Mouse (Mus musculus): Measurements from ENCODE around the gene Zfp113. TPM values are rescaled to one million over a fixed set of nuclear protein-coding genes. Genes with fewer than 3 reads are reported as not detected.

Zfp113 gene
- polyA plus RNA-seq (2014; fragmentation: Nextera tagmentation; extraction: Ambion mirVana) = 13.4 and 26.1 TPM in 2 replicates

DNA sequence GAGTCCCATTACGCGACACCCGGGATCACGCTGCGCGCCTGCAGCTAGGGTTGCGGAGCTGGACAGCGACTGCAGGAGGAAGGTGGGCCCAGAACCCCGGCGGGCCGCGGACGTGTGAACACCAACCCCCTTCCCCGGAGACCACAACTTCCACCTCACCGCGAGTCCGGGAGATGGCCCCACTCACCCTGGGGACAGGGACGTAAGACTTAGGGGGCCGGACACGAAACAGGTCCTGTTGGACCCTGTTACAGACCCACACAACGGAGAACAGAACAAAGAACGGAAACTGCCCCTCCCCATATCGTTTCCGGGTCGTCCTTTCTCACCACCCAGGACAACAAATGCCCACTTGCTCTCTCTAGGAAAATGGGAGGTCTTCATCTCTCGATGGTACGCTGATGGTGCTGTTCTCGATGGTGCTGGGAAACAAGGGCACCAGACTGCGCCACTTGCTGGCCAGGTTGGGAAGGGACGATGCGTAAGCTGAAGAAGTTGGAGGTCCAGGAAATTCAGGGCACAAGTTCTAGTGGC, at the start of gene Zfp113:
Zfp113 (minus strand) TSS at position 302 of the 534 bp plus-strand sequence.
- H3K9me3 ChIP-seq (ENCODE audit: control insufficient read depth, low read length) = no peaks in the 10 kb centered on the region
- peak within 1 kb of the TSS; percentile 81 for H3K9ac ChIP-seq (ENCODE audit: low read depth, low read length)
- no peaks in the 10 kb centered on the region for H3K4me1 ChIP-seq (ENCODE audit: control insufficient read depth, insufficient read depth, low read length)
- H3K27me3 ChIP-seq (ENCODE audit: control insufficient read depth, insufficient read depth, low read length) = no peaks in the 10 kb centered on the region
- H3K36me3 ChIP-seq (ENCODE audit: control insufficient read depth, insufficient read depth, low read length) = peaks cover 21% of the 10 kb centered on the region
- ATAC-seq (ENCODE audit: low FRiP score, low TSS enrichment) = peak; percentile 96
- H3K4me3 ChIP-seq (ENCODE audit: low read length) = peak within 1 kb of the TSS; percentile 63
- WGBS = under 1% methylated on average over 31 of the region's 31 CpGs
- peak within 1 kb of the TSS; percentile 83 for H3K27ac ChIP-seq (ENCODE audit: low read depth, low read length)
- H3K4me2 ChIP-seq (replicated peaks; ENCODE audit: low read depth, low read length) = peak within 1 kb of the TSS; percentile 70

DNA sequence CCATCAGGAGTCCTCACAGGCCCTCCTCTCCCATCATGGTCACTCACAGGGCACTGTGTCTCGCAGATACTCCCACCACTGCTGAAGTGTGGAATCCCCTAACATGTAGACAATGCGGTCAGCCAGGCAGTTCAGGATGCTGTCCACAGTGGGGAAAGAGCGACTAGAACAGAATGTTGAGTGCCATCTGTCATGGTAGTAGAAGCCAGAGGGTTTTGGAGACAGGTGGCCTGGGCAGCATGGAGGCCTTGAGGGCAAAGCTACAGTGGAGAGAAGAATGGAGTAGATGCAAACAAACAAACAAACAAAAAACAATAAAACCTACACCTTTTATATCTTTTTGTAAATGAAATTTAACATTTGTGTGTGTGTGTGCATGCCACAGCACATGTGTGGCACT, 46.5 kb upstream of the Zfp113 start:
- Histone ChIP-seq H3K4me3 (ENCODE audit: low read length) (no peak overlapping the region), H3K9me3 (ENCODE audit: control insufficient read depth, low read length) (peaks cover 6% of the 10 kb centered on the region; the same call in 1 of the 2 replicates), H3K36me3 (ENCODE audit: control insufficient read depth, insufficient read depth, low read length) (no peaks in the 10 kb centered on the region), H3K4me2 (replicated peaks; ENCODE audit: low read depth, low read length) (no peak overlapping the region), H3K9ac (ENCODE audit: low read depth, low read length) (no peak overlapping the region), H3K27me3 (ENCODE audit: control insufficient read depth, insufficient read depth, low read length) (no peaks in the 10 kb centered on the region), H3K27ac (ENCODE audit: low read depth, low read length) (no peak overlapping the region), H3K4me1 (ENCODE audit: control insufficient read depth, insufficient read depth, low read length) (no peaks in the 10 kb centered on the region)
- WGBS = 83% methylated on average over 3 of the region's 3 CpGs
- no peak for ATAC-seq (ENCODE audit: low FRiP score, low TSS enrichment)

DNA sequence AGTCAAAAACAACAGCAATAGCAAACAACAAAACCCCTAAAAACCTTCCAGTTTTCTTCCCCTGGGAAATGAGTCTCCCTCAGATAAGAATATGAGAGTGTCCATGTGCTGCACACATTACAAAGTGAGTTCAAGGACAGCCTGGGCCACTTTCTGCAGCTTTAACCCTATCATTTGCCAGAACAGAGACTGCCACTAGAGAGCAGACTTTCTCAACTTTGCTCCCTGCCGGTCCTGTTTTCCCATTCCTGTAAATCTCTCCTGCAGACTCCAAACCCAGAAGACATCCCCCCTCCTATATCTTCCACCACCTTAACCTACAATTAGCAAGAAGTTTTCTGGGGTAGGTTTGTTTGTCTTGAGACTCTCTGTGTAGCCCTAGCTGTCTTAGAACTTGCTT, 44.0 kb upstream of the Zfp113 start:
- no peaks in the 10 kb centered on the region for H3K36me3 ChIP-seq (ENCODE audit: control insufficient read depth, insufficient read depth, low read length)
- ATAC-seq (ENCODE audit: low FRiP score, low TSS enrichment) = no peak
- H3K9ac ChIP-seq (ENCODE audit: low read depth, low read length) = no peak overlapping the region
- H3K4me2 ChIP-seq (replicated peaks; ENCODE audit: low read depth, low read length) = no peak overlapping the region
- WGBS = 13% methylated on average over 1 of the region's 1 CpGs
- peaks cover under 1% of the 10 kb centered on the region; the same call in 1 of the 2 replicates for H3K9me3 ChIP-seq (ENCODE audit: control insufficient read depth, low read length)
- H3K4me1 ChIP-seq (ENCODE audit: control insufficient read depth, insufficient read depth, low read length) = 0 out of 2 replicates have a peak, but pooled peaks cover 4% of the 10 kb centered on the region
- no peaks in the 10 kb centered on the region for H3K27me3 ChIP-seq (ENCODE audit: control insufficient read depth, insufficient read depth, low read length)
- no peak overlapping the region for H3K4me3 ChIP-seq (ENCODE audit: low read length)
- H3K27ac ChIP-seq (ENCODE audit: low read depth, low read length) = no peak overlapping the region

DNA sequence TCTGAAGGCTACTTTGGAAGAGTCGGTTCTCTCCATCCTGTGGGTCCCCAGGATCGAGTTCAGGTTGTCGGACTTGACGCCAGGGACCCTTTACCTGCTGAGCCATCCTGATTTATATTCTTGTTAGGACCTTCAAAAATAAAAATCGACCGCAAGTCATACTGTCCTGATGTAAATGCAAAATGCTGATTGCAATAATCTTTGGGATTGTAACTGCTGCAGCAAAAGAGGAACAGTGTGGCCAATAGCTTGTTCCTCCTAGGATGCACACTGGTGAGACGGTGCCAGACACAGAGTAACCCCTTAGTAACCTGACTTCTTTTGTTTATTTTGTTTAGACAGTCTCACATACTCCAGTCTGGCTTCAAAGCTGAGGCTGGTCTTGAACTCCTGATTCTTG, 39.9 kb upstream of the Zfp113 start:
- 0 out of 2 replicates have a peak, but pooled peaks cover 4% of the 10 kb centered on the region for H3K4me1 ChIP-seq (ENCODE audit: control insufficient read depth, insufficient read depth, low read length)
- H3K27me3 ChIP-seq (ENCODE audit: control insufficient read depth, insufficient read depth, low read length) = no peaks in the 10 kb centered on the region
- no peaks in the 10 kb centered on the region for H3K9me3 ChIP-seq (ENCODE audit: control insufficient read depth, low read length)
- peak overlapping the region; percentile 90; the same call in 1 of the 2 replicates for H3K27ac ChIP-seq (ENCODE audit: low read depth, low read length)
- H3K4me3 ChIP-seq (ENCODE audit: low read length) = peak overlapping the region; percentile 75; the same call in 1 of the 2 replicates
- H3K4me2 ChIP-seq (replicated peaks; ENCODE audit: low read depth, low read length) = peak overlapping the region; percentile 97
- ATAC-seq (ENCODE audit: low FRiP score, low TSS enrichment) = no peak
- H3K9ac ChIP-seq (ENCODE audit: low read depth, low read length) = peak overlapping the region; percentile 80; the same call in 1 of the 2 replicates
- 67% methylated on average over 7 of the region's 7 CpGs for WGBS
- H3K36me3 ChIP-seq (ENCODE audit: control insufficient read depth, insufficient read depth, low read length) = peaks cover 17% of the 10 kb centered on the region; the same call in 1 of the 2 replicates

DNA sequence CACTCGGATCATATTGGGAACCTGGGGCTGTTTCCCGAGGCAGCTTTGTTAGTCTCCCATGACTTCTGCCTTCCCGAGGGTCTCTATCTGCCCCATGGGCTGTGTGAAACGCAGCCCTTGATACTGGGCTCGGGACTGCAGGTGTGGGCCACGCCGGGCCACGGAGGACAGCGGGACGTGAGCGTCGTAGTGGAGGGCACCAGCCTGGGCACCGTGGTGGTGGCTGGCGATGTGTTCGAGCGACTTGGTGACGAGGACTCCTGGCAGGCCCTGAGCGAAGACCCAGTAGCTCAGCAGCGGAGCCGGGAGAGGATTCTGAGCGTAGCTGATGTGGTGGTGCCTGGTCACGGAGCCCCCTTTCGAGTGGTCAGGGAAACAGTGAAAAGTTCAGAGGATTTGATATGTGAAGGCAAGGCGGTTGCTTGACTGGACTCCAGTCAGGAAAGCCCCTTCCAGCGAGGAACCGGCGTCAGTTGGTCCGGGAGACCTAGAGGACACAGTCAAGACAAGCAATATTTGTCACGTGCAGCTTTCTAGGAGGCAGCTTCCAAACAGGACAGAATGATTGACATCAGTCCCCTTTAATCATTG, 39.3 kb upstream of the Zfp113 start:
- ATAC-seq (ENCODE audit: low FRiP score, low TSS enrichment) = peak; percentile 73
- under 1% methylated on average over 29 of the region's 29 CpGs for WGBS
- peak overlapping the region; percentile 80 for H3K9ac ChIP-seq (ENCODE audit: low read depth, low read length)
- H3K27ac ChIP-seq (ENCODE audit: low read depth, low read length) = peak overlapping the region; percentile 90
- no peaks in the 10 kb centered on the region for H3K27me3 ChIP-seq (ENCODE audit: control insufficient read depth, insufficient read depth, low read length)
- peaks cover 19% of the 10 kb centered on the region; the same call in 1 of the 2 replicates for H3K36me3 ChIP-seq (ENCODE audit: control insufficient read depth, insufficient read depth, low read length)
- 0 out of 2 replicates have a peak, but pooled peaks cover 4% of the 10 kb centered on the region for H3K4me1 ChIP-seq (ENCODE audit: control insufficient read depth, insufficient read depth, low read length)
- peak overlapping the region; percentile 75 for H3K4me3 ChIP-seq (ENCODE audit: low read length)
- peak overlapping the region; percentile 97 for H3K4me2 ChIP-seq (replicated peaks; ENCODE audit: low read depth, low read length)
- H3K9me3 ChIP-seq (ENCODE audit: control insufficient read depth, low read length) = no peaks in the 10 kb centered on the region

DNA sequence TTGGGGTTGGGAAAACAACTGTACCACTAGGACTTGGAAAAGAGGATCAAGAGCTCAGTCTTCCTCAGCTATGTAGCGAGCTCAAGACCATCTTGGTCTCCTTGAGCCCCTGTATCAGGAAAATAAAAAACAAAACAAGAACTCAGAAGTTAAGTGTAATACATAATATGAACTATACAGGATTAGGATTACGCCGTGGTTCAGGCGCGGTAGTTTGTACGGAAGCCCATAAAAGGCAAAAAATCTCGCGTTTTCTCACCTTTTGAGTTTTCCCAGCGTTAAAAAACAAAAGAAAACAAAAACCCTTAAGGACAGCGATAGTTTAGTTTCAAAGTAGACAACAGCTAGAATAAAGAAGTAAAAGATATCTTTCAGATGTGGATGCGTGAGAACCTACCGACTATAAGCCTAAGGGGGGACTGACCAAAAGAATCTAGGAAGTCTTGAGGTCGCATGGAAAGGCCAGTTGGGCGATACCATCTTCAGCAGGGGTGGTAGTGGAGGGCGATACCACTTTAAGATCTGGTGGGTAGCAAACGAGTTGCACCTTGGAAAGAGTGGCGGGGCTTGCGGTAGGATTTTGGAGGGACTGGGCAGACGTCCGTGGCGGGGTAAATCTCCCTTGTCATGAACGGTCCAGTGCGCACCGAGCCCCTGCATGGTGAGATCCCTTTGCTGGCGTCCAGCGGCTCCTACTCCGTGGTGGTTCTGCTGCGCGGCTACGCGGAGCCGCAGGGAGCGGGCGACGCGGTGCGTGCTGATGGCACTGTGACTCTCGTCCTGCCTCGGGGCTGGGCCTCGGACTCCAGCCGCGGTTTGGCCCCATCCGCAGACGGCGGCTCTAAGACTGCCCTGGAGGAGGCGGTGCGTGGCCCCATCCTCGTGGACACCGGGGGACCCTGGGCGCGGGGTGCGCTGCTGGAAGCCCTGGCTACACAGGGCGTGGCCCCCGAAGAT, 38.5 kb upstream of the Zfp113 start, which contains the start of gene Mblac1:
Mblac1 (plus strand) TSS at position 544 of the 957 bp plus-strand sequence.
- H3K9ac ChIP-seq (ENCODE audit: low read depth, low read length) = peak within 1 kb of the TSS; percentile 80
- H3K4me1 ChIP-seq (ENCODE audit: control insufficient read depth, insufficient read depth, low read length) = 0 out of 2 replicates have a peak, but pooled peaks cover 4% of the 10 kb centered on the region
- no peaks in the 10 kb centered on the region for H3K27me3 ChIP-seq (ENCODE audit: control insufficient read depth, insufficient read depth, low read length)
- peak; percentile 80 for ATAC-seq (ENCODE audit: low FRiP score, low TSS enrichment)
- peaks cover 19% of the 10 kb centered on the region; the same call in 1 of the 2 replicates for H3K36me3 ChIP-seq (ENCODE audit: control insufficient read depth, insufficient read depth, low read length)
- H3K27ac ChIP-seq (ENCODE audit: low read depth, low read length) = peak within 1 kb of the TSS; percentile 90
- WGBS = 8% methylated on average over 54 of the region's 54 CpGs
- no peaks in the 10 kb centered on the region for H3K9me3 ChIP-seq (ENCODE audit: control insufficient read depth, low read length)
- H3K4me3 ChIP-seq (ENCODE audit: low read length) = peak within 1 kb of the TSS; percentile 75
- peak within 1 kb of the TSS; percentile 97 for H3K4me2 ChIP-seq (replicated peaks; ENCODE audit: low read depth, low read length)

DNA sequence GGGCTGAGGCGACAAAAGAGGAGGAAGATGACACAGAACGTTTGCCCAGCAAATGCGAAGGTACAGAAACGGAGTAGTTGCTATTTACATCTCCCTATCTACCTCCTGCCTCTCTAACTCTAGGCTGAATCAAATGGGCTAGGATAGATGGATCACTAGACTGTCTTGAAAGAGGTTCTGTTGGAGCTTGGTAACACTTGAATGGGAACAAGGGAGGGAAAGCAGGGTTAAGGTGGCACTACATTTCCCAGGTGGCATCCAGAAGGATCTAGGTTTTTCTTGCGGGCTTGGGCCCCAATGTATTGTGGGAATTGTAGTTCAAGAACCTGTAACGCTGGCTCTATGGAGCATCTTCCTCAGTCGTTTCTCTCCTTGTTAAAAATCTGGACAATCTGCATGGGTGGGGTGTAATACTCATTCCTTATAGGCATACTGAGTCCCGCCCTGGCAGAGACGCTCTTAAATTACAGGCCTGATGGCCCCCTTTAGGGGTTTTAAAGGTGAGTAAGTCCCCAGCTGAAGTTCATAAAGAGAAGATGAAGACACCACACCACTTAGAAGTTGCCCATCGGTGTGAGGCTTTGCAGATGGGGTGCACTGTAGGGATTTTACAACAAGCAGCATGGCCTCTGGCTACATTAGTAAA, 32.2 kb upstream of the Zfp113 start:
- H3K9ac ChIP-seq (ENCODE audit: low read depth, low read length) = peak overlapping the region; percentile 80
- peak overlapping the region; percentile 4; the same call in 1 of the 2 replicates for H3K27ac ChIP-seq (ENCODE audit: low read depth, low read length)
- peak overlapping the region; percentile 59 for H3K4me3 ChIP-seq (ENCODE audit: low read length)
- WGBS = 0% methylated on average over 10 of the region's 10 CpGs
- no peaks in the 10 kb centered on the region for H3K9me3 ChIP-seq (ENCODE audit: control insufficient read depth, low read length)
- H3K27me3 ChIP-seq (ENCODE audit: control insufficient read depth, insufficient read depth, low read length) = no peaks in the 10 kb centered on the region
- peak; percentile 74 for ATAC-seq (ENCODE audit: low FRiP score, low TSS enrichment)
- H3K36me3 ChIP-seq (ENCODE audit: control insufficient read depth, insufficient read depth, low read length) = peaks cover 27% of the 10 kb centered on the region
- peaks cover 5% of the 10 kb centered on the region for H3K4me1 ChIP-seq (ENCODE audit: control insufficient read depth, insufficient read depth, low read length)
- peak overlapping the region; percentile 80 for H3K4me2 ChIP-seq (replicated peaks; ENCODE audit: low read depth, low read length)

DNA sequence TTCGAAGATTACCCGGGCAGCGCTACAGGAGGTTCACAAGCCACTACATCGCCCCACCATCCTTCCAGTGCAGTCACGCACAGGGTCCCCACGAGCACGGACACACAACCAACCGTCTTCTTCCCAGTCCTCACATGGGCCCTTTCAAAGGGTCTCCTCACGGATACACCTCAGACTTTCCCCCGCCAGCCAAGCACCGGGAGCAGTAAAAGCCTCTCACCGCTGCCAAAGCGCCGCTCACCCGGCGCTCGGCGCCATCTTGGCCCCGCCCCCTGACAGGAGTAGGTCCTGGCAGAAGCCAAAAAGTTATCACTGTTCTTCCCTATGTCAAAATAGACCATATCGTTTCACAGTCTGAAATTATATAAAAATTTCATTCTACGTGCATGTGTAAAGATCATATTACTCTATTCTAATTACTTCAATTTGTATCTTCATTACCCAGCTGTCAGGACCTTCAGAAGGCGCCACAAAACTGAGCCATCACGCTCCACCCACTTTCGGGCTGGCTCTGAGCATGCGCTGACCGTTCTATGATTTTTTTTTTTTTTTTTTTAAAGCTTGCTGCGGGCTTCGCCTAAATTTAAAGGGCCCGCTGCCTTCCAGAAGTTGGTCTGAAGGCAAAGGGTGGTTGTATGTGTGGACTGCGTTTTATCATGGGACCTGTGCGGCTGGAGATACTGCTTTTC, 31.6 kb upstream of the Zfp113 start, which contains the start of the genes Taf6 and Cnpy4:
Taf6 (minus strand) TSS at position 502 of the 689 bp plus-strand sequence.
Cnpy4 (plus strand) TSS at position 536 of the 689 bp plus-strand sequence.
- H3K36me3 ChIP-seq (ENCODE audit: control insufficient read depth, insufficient read depth, low read length) = peaks cover 32% of the 10 kb centered on the region
- under 1% methylated on average over 31 of the region's 31 CpGs for WGBS
- no peaks in the 10 kb centered on the region for H3K27me3 ChIP-seq (ENCODE audit: control insufficient read depth, insufficient read depth, low read length)
- peak; percentile 84 for ATAC-seq (ENCODE audit: low FRiP score, low TSS enrichment)
- H3K9ac ChIP-seq (ENCODE audit: low read depth, low read length) = peak within 1 kb of the TSS; percentile 80
- peak within 1 kb of the TSS; percentile 59 for H3K4me3 ChIP-seq (ENCODE audit: low read length)
- H3K4me1 ChIP-seq (ENCODE audit: control insufficient read depth, insufficient read depth, low read length) = peaks cover 5% of the 10 kb centered on the region
- H3K9me3 ChIP-seq (ENCODE audit: control insufficient read depth, low read length) = no peaks in the 10 kb centered on the region
- H3K4me2 ChIP-seq (replicated peaks; ENCODE audit: low read depth, low read length) = peak within 1 kb of the TSS; percentile 80
- peak within 1 kb of the TSS; percentile 53; the same call in 1 of the 2 replicates for H3K27ac ChIP-seq (ENCODE audit: low read depth, low read length)

Data from kidney, embryonic 14.5 days (tissue).